Mouse (Mus musculus) A20 (cell line): ENCODE results near the gene Spint2.
A peak's percentile ranks its signal among the peaks of the same experiment; 100 is the strongest.

Source experiments
- DNase-seq: peaks from one replicate; pipeline ENCODE4 v3.0.0-alpha.2; 2011; ENCODE audit warnings: low read depth, low spot score

Spint2 gene

DNA sequence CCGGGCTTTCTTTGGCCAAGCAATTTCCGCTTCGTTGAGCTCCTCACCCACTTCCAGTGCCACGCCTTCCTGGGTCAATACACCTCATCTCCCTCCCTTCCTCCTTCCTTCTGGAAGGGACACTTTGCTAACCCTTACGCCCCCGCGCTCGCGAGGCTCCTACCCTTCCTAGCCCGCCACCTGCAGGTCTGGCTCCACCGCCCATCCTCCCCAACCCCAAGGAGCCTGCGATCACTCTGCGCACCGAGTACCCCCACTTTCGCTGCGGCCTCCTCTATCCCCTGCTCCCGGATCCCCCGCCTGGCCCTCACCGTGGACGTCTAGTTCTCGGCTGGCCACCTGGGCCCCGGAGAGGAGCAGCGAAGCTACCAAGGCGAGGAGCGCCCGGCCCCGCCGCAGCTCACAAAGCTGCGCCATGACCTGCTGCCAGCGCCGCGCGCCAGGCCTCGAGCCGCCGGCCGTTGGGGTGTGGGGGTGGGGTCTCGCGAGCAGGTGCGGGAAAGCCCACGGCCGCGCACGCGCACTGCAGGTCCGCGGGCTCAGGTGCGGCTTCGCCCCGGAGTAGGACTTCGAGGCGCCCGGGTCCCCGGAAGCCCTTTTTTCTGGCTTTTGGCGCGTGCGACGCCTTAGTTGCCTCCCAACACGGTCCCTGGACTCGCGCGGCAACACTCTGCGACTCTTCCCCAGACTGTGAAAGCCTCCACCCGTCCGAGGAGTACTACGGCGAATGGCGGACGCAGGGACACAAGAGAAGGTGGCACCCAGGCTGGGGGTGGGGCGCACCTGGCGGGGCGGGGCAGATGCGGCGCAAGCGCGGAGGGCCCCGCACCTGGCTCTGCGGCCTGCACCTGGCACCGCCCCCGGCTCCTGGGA lies at the start of gene Spint2:
Gene Spint2 (minus strand): TSS at position 712 of the 873 bp plus-strand sequence.
- DNase-seq, result peak; percentile 89

DNA sequence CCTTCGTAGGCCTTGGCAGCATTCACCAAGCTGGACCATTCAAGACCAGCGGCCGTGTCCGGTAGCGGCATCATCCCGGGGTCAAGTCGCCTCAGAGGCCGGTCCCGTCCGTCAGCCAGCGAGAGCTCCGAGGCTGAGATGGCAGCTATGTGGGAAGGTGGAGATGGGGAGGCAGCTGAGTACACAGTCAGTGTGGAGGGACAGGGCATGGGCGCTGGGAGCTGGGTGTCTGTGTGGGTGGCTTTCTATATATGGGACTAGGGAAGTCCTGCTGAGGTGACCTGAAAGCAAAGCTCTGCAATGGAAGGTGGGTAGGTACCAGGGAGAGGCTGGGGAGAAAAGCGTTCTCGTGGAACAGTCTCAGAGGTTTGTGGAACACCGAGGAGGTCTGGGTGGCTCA lies 47.3 kb upstream of the Spint2 start:
- no peak for DNase-seq

DNA sequence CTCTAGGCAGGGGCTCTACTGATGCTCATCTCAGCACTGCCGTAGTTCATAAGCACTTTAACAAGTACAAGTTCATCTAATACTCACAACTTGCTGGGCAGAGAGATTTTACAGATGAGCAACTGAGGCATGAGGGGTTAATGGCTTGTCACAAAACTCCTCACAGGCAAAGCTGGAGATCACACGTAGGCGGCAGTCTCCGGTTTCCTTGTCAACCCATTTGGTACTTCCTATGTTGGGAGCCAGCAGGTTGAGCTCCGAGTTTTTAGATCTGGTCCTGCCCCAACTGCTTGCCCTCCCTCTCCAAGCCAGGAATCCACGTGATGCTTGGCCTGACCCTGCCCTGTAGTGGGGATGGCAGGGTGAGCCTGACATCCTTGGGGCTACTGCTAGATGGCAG lies 45.4 kb upstream of the Spint2 start:
- DNase-seq, result no peak

DNA sequence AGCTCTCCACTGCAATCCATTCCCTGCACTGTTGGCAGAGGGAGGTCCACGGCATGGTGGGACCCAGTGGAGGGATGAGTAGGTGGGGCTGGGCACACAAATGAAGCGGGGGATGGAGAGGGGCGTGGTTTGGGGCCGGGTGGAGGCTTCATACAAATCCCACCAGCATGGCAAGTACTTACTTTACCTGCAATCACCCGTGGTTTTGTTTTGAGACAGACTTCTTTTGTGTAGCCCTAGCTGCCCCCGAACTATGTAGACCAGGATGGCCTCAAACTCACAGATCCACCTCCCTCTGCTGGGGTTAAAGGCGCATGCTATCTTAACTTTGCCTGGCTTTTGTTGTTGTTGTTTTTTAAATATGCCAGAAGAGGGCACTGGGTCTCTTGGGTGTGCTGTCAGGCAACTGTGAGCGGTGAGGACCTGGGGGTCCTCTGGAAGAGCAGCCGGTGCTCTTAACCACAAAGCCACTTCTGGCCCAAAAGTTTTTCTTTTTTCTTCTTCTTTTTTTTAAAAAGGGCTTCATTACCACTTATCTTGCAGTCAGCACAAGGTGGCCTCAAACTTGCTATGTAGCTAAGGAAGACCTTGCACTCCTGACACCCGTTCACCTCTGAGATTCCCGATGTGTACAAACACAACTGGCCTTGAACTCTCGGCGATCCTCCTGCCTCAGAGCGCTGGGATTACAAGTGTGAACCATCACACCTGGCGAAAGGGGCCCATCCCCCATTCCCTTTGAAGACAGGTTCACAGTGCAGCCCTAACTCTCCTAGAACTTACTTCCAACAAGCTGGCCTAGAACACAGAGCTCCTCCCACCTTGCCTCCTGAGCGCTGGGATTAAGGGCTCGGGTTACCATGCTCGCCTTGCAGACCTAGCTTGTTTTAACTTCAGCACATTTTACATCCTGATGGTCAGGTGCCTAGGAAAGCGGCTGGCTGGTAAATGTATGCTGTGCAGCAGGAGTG lies 37.9 kb upstream of the Spint2 start:
- peak; percentile 36 for DNase-seq

DNA sequence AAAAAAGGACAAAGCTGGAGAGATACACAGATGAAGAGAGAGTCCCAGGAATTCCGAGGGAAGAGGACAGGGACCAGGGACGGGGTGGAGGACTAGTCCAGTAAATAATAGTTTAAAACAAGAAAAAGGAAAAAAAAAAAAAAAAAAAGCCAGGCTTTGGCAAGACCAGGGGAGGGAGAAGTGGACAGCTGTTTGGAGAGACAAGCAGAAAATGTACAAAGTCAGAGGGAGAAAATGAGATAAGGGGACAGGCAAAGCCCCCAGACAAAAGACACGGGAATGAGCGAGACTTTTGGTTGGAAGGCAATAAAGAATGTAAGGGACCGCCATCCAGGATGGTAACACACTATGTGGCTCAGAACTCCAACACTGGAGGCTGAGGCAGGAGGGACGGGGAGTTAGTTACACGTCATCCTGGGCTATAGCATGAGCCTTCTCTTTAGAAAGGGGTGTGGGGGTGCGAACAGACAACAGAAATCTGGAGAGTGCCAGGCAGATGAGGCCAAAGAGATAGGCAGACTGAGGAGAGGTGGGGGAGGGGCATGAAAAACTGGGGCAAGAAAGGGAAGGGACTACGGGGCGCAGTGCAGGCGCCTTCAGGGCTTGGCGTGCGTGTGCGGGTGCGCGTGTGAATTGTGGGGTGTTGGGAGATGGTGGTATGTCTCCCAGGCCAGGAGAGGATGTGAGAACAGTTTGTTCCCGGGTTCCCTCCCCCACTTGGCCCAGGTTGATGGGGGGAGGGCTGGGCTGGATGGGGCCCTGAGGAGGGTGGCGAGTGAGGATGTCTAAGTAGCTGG lies 36.6 kb upstream of the Spint2 start:
- no peak for DNase-seq

DNA sequence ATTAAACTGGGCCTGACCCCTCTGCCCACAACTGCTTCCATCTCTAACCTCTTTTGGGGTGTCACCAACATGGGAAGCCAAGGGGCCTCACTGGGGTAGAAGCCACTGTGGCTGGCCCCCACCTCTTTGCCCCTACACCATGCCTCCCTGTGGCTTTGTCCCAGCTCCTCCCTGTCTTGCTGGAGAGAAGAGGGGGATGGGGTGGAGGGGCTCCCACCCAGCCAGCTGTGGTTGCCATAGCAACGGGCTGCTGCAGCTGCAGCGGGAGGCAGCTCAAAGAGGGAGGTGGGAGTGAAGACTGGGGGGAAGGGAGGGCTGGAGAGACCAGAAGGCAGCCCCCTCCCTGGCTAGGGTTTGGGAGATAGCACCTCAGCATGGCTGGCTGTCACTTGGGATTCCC lies 35.8 kb upstream of the Spint2 start:
- no peak for DNase-seq

DNA sequence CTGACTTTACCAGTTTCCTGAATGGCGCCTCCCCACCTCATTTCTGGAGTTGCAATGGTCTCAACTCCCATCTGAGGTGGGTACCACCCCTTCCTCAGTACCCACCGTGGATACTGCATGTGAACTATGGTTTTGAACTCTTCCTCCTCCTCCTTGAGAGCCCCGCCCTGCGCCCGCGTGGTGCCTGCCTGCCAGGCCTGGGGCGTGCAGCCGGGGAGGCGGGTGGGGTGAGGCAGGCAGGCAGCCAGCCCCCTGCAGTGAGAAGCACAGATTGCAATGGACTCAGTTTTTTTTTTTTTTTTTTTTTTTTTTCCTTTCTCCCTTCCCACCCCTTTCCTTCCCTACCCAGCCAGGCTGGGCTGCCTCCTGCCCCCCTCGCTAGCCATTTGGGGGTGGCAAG lies 35.3 kb upstream of the Spint2 start:
- no peak for DNase-seq

DNA sequence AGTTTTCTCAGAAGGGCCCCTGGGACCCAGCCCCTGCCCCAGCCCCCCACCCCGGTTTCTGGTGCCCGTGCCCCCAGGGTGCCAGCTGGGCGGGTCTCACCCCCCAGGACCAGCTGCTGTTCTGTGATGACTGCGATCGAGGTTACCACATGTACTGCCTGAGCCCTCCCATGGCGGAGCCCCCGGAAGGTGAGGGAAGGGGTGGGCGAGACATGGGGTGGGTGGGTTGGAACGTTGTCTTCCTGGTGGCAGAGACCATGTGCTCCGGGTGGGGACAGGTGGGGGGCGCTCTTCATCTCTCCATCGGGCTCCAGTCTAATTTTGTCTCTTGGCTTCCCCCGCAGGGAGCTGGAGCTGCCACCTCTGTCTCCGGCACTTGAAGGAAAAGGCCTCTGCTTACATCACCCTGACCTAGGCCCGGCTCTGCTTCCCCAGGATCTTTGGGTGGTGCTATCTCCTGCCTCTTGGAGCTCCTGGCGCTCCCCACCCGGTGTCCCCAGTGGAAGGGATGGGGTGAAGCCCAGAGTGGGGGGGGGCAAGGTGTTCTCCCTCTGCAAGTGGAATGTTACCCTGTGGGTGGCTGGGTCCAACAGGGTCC lies 34.5 kb upstream of the Spint2 start:
- no peak for DNase-seq

DNA sequence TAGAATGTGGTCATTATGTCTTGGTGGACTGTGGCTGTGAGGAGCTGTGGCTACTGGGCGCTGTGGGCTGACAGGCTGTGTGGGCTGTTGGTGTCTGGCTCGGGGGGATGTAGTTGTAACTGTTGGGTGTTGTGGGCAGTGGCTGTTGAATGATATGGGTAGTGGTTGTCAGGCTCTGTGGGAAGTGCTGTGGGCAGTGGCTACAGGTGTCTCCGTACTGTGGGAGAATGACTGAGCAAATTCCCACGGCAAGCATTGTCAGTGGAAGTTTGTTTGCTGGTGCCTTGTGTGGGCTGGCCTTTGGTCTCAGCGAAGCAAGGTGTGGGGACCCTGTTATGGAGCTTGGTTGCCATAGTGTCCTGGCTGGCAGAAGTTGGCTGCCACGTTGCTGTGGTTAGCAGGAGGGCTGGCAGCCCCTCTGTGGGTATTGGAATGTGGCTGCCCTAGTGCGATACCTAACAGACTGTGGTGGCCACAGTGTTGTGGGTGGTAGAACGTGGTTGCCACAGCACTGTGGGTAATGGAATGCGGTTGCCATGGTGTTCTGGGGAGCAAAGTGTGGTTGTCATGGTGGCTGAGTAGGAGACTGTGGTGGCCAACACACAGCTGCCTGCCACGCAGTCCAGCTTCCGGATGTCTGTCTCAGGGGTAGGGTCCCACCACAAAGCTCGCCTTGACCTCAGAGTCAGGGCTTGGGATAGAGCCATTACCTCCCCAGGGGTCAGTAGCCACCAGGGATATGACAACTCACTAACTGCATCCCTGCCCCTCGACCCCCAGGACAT lies 33.3 kb upstream of the Spint2 start:
- no peak for DNase-seq

DNA sequence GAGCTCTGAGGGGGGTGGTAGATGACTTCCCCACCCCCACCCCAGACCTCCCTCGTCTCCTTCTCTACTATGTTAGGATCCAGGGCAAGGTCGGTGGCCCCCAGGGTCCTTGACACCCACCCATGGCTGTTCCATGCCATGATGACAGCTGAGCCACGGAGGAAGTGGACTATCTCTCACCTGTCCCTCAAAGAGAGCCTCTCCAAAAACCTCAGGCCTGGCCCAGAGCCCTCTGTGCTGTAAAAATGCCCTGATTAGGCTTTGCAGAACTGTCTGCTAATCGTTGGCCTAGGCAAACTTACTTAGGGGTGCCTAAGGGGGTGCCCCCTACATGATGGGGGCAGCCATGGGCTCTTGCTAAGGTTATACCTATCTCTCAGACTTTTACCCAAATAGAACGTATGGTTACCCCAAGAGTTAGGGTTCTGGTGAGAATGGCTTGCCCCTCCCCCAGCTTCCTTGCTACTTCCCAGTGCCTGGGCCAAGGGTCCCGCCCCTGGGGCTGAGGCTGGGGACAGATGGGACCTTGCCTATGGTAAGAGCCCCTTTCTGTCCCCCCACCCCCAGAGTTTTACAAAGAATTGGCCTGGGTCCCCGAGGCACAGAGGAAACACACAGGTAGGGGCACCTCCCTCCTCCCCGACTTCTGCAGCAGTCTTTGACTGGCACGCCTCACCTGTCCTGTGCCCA lies 32.0 kb upstream of the Spint2 start:
- no peak for DNase-seq

DNA sequence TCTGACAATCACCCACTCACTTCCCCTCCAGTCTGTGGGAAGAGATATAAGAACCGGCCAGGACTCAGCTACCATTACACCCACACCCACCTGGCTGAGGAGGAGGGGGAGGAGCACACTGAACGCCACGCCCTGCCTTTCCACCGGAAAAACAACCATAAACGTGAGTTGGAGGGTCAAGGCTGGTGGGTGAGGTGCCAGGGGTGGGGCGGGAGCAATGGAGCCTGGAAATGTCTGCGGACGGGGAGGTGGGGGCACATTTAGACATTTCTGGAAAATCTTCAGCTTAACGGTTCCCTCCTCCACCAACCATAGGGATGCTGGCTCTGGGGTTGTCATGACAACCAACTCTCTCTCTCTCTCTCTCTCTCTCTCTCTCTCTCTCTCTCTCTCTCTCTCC lies 31.3 kb upstream of the Spint2 start:
- DNase-seq, result no peak

DNA sequence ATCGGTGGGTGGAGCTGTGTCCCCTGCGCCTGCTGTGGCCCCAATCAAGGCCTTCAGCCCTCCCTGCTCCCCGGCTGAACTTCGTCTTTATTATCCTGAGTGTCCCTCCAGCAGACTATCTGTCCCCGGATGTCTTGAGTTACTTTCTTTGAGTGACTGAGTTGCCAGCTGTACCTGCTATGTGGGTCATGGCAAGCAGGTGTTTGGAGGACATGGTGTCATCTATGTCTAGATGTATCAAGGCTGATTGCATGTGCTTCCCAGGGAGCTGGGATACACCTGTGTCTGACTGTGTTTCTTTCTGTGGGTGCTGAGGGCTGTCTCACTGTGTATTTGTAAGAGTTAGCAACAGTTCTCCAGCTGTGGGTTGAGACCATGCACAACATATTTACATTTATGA lies 28.0 kb upstream of the Spint2 start:
- DNase-seq, result no peak

DNA sequence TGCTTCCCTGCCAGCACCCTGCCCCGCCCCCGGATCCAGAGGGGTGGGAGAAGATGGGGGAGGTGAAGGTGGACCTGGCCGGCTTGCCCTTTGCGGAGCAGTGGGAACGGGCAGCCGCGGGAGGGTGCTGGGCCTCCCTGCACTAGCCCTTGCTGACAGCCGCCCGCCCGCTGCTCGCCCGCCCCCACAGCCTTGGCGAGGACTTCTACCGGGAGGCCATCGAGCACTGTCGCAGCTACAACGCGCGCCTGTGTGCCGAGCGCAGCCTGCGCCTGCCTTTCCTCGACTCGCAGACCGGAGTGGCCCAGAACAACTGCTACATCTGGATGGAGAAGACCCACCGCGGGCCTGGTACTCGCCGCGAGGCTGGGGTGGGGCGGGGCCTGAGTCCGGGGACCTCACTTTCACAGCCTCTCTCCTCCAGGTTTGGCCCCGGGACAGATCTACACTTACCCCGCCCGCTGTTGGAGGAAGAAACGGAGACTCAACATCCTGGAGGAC lies 27.6 kb upstream of the Spint2 start:
- DNase-seq, result no peak

DNA sequence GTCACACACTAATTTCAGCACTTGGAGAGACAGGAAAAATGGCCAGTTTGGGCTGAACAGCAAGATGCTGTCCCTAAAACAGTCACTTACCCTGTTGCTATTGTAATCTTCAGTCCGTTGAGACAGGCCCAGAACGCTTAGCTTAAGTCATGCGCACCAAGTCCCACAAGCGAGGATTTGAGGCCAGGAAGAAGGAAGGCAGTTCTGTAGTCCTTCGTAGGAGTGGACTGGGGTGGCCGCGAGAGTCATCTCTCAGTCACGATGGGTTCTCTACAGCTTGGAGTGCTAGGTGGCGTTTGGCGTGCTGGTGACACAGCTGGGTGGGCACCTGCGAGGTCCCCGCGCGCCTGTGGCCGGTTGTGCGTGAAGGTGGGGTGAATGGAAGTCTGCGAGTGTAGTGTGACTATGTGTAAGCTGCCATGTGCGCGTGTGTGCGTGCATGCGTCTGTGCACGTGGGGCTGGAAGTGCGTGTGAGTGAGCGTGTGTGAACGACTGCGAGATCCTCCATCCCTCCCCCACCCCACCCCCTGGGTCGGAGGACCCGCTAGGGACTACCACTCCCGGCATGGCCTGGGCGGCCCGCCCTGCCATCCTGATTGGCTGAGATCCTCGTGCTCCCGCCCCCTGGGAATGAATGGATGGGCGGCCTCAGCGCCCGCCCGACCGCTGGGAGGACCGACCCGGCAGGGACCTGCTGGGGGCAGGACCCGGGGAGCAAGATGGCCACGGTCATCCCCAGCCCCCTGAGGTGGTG lies 25.8 kb upstream of the Spint2 start:
- peak; percentile 96 for DNase-seq

DNA sequence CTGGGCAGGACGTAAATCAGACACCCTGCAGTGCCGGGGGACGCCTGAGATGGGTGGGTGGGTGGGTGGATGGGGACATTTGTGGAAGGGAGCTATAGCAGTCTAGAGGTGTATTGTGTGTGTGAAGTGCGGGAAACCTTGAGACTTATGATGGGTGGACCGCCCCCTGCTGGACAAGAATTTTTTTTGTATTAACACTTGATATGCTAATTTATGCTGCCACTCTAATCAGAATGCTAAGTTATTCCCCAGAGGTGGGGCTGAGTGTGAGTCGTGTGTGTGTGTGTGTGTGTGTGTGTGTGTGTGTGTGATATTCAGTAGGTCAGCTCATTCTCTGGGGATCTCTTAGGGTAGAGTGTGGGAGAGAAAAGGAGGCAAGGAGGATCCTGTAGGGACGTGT lies 24.9 kb upstream of the Spint2 start:
- peak; percentile 87 for DNase-seq

DNA sequence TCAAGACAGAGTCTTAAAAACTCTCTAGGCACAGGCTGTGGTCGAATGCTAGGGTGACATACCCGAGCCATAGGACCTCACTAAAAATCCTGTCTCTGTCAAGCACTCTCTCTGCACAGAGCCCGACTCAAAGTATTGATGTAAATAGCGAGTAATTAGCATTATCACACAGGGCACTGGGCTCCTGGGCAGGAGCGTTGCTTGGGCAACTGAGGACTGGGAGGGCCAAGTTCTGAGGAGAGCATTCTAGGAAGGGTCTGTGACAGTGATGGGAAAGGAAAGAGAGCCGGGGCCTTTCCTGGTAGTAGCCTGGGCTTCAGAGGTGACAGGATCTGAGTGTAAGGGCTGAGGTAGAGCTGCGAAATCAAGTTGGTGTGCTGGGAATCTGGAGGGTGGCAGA lies 24.4 kb upstream of the Spint2 start:
- DNase-seq, result no peak

DNA sequence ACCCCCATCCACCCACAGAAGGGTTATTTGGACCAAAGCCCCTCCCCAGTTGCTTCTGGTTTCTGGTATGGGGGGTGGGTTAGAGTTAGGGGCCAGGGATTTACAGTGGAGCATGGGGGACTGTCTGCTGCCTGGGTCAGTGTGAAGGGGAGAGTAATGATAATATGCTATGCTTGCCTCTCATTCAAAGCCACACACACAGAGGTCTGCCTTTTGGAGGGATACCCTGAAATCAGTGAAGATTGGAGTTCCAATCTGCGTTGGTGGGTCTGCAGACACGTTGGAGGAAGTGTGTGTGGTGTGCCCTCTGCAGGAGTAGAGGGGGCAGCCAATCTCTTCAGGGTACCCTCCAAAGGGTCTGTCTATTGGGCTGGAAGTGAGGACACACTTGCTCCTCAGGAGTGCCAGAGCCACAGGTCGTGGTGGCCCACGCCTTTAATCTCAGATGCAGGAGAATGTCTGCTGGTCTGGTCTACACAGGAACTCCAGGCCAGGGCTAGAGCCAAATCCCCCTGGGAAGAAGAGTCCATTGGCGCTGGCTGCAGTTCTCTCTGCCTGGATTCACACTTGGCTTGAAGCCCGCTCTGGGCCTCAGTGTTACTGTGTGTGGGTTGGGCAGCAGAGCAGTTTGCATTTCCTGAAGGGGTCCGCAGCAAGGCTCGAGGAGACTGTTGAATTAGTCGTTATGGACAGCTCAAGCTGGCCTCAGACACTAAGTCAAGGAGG lies 23.7 kb upstream of the Spint2 start:
- DNase-seq, result no peak
